Comparison of ENCODE assay signal across 17 mouse cellular contexts in genomic region chr2:14907124-14907925, GRCm38 (mm10).
A peak's percentile ranks its signal among the peaks of the same experiment; 100 is the strongest.
DNase-seq lines count a peak whose midpoint lies in the region; ATAC-seq lines count a peak whose summit lies in the region.
"Had no signal": no experiment of that assay in that cellular context is flagged by ENCODE, and none has a peak within 500 bp of the region (broad histone marks: within the 10 kb centered on the region; RNA-seq: fewer than 3 reads in every experiment).

No protein-coding gene starts in this region.

- no peak overlapping the region for H3K4me2 ChIP-seq in forebrain, embryonic 15.5 days (replicated peaks)
- no peak overlapping the region for H3K4me2 ChIP-seq in forebrain, embryonic 11.5 days (ENCODE audit: low read depth, low read length, severe bottlenecking)
- H3K4me2 ChIP-seq in midbrain, embryonic 15.5 days = 0 out of 2 replicates have a peak overlapping the region, but pooled peaks have one; percentile 4
- H3K4me2 ChIP-seq: heart, embryonic 15.5 days; kidney, embryonic 15.5 days; lung, embryonic 15.5 days had no signal

- H3K27ac ChIP-seq in forebrain, embryonic 15.5 days (replicated peaks) = no peak overlapping the region
- no peak overlapping the region for H3K27ac ChIP-seq in forebrain, embryonic 11.5 days (ENCODE audit: low read depth, low read length)
- 0 out of 2 replicates have a peak overlapping the region, but pooled peaks have one; percentile 22 for H3K27ac ChIP-seq in midbrain, embryonic 15.5 days
- H3K27ac ChIP-seq: heart, embryonic 15.5 days; kidney, embryonic 15.5 days; layer of hippocampus, adult 2 months; lung, embryonic 15.5 days had no signal

- no peak for DNase-seq in forebrain, embryonic 11.5 days (ENCODE audit: low spot score)
- peak; percentile 14 for DNase-seq in thymus, postnatal 4 days
- no peak for DNase-seq in thymus, adult 18-20 months
- no peak for DNase-seq in adrenal gland, postnatal 10 days
- no peak for DNase-seq in gastrocnemius, adult 8-10 months (ENCODE audit: low spot score in 2 of 2)
- DNase-seq: adrenal gland, adult 8-10 months; B cell, adult 2 months; heart, adult 11 months; right cerebral cortex, postnatal 25 days; thymus, postnatal 14 days had no signal

- 0 out of 2 replicates have a peak, but pooled peaks have one; percentile 43 for ATAC-seq in forebrain, embryonic 15.5 days (replicated peaks)
- no peak for ATAC-seq in forebrain, embryonic 11.5 days (replicated peaks; ENCODE audit: low FRiP score)
- ATAC-seq in midbrain, embryonic 15.5 days (replicated peaks) = peak; percentile 76

- H3K27me3 ChIP-seq in forebrain, embryonic 15.5 days = no peaks in the 10 kb centered on the region
- H3K27me3 ChIP-seq in forebrain, embryonic 11.5 days (ENCODE audit: control insufficient read depth, insufficient read depth, low read length) = no peaks in the 10 kb centered on the region
- no peaks in the 10 kb centered on the region for H3K27me3 ChIP-seq in midbrain, embryonic 15.5 days (replicated peaks)
- H3K27me3 ChIP-seq: heart, embryonic 15.5 days; kidney, embryonic 15.5 days; lung, embryonic 15.5 days; megakaryocyte, embryonic 14.5 days had no signal

- no peak overlapping the region for H3K9ac ChIP-seq in forebrain, embryonic 15.5 days (replicated peaks)
- no peak overlapping the region for H3K9ac ChIP-seq in forebrain, embryonic 11.5 days (ENCODE audit: low read length)
- H3K9ac ChIP-seq in midbrain, embryonic 15.5 days = no peak overlapping the region
- H3K9ac ChIP-seq: heart, embryonic 15.5 days; kidney, embryonic 15.5 days; lung, embryonic 15.5 days had no signal

- no peaks in the 10 kb centered on the region for H3K9me3 ChIP-seq in forebrain, embryonic 15.5 days
- H3K9me3 ChIP-seq in forebrain, embryonic 11.5 days (ENCODE audit: control insufficient read depth, low read length) = no peaks in the 10 kb centered on the region
- no peaks in the 10 kb centered on the region for H3K9me3 ChIP-seq in midbrain, embryonic 15.5 days
- H3K9me3 ChIP-seq: heart, embryonic 15.5 days; kidney, embryonic 15.5 days; lung, embryonic 15.5 days; megakaryocyte, embryonic 14.5 days had no signal

- no peak overlapping the region for H3K4me3 ChIP-seq in forebrain, embryonic 15.5 days
- H3K4me3 ChIP-seq in forebrain, embryonic 11.5 days (ENCODE audit: low read depth, low read length) = no peak overlapping the region
- no peak overlapping the region for H3K4me3 ChIP-seq in midbrain, embryonic 15.5 days
- H3K4me3 ChIP-seq: heart, embryonic 15.5 days; kidney, embryonic 15.5 days; layer of hippocampus, adult 2 months; lung, embryonic 15.5 days; megakaryocyte, embryonic 14.5 days had no signal

- no peaks in the 10 kb centered on the region for H3K4me1 ChIP-seq in forebrain, embryonic 15.5 days
- no peaks in the 10 kb centered on the region; the same call in 1 of the 2 replicates for H3K4me1 ChIP-seq in forebrain, embryonic 11.5 days (replicated peaks; ENCODE audit: control insufficient read depth, insufficient read depth, low read length)
- peaks cover 11% of the 10 kb centered on the region for H3K4me1 ChIP-seq in midbrain, embryonic 15.5 days
- H3K4me1 ChIP-seq: megakaryocyte, embryonic 14.5 days had no signal

- 26% methylated on average over 10 of the region's 10 CpGs for WGBS in forebrain, embryonic 15.5 days
- 22% methylated on average over 10 of the region's 10 CpGs for WGBS in forebrain, embryonic 11.5 days
- 11% methylated on average over 10 of the region's 10 CpGs for WGBS in midbrain, embryonic 15.5 days

- H3K36me3 ChIP-seq in forebrain, embryonic 15.5 days = no peaks in the 10 kb centered on the region
- H3K36me3 ChIP-seq in forebrain, embryonic 11.5 days (ENCODE audit: control insufficient read depth, insufficient read depth, low read length) = no peaks in the 10 kb centered on the region
- H3K36me3 ChIP-seq in midbrain, embryonic 15.5 days (replicated peaks) = no peaks in the 10 kb centered on the region
- H3K36me3 ChIP-seq: heart, embryonic 15.5 days; kidney, embryonic 15.5 days; lung, embryonic 15.5 days had no signal
